Mouse (Mus musculus) induced T-regulatory cell, adult 2 months (primary cell): ENCODE results near the gene Adamts4.
"Not testable (repeated sequence)": the region's sequence is repeated elsewhere in the genome, so short reads cannot be mapped to it uniquely, and the experiment has no call there.

Source experiments
- DNase-seq: peaks from one replicate; pipeline ENCODE4 v3.0.0-alpha.2; 2012; ENCODE audit warnings: low read depth

Adamts4 gene

DNA sequence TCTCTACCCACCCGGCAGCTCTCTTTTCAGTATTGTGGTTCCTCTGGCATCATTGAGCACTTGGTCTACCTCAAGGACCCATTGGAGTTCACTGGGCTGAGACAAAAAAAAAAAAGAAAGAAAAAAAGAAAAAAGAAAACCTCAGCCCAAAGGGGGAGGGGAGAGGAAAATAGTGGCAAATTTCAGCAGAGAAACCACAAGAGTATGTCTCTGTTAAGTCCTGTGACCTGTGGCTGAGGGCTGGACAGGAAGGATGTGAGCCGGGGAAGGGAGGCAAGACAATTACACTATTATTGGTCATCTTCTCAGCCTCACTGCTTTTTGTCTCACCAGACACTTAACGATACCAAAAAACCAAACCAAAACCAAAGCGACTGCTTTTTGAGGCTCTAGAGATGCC lies 18.4 kb upstream of the Adamts4 start:
- DNase-seq = peak; percentile 18

DNA sequence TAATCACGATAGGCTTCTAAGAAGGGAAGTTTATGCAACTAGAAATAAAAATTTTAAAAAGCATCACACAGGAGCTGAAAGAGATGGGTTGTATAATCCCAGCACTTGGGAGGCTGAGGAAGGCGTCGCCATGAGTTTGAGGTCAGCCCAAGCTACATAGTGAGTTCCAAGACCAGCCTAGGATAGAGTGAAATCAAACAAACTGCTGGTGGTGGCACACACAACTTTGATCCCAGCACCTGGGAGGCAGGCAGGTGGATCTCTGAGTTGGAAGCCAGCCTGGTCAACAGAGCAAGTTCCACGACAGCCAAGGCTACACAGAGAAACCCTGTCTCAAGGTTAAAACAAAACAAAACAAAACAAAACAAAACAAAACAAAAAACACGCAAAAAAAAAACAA lies 17.9 kb upstream of the Adamts4 start:
- DNase-seq = no peak

DNA sequence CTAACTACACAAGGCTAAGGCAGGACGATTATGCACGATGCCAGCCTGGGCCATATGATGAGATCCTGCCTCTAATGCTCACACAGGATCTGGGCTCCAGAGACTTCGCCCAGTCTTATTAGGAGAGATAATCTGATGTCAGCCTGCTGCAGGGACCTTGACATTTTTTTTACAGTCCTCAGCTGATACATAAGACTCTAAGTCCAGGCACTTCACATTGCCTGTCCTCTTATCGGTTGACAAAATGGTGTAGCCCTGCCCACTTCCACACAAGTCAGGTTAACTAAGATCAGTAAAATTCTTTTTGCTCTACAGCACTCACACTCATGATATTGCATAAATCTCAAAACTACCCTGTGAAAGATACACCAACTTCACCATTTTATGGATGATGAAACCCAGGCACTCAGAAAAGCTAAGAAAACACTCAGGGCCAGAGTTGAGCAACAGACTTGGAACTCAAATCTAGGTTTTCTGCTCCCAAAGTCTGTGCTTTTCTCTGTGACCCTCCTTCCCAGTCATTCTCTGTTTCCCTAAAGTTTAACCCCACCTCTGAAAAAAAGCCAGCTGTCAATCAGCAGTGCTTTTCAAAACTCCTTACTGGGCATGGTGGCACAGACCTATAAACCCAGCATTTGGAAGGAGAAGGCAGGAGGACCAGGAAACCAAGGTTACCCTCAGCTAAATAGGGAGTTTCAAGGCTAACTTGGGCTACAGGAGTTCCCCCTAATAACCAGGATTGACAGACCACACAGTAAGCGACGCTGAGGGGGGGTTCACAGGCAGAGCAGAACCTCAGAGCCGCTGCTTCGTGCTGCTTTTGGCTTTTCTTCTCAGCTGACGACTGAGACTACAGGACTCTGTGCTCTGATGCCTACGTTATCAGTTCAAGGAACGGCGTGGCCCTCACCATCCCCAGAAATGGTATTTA lies 17.2 kb upstream of the Adamts4 start:
- DNase-seq = no peak

DNA sequence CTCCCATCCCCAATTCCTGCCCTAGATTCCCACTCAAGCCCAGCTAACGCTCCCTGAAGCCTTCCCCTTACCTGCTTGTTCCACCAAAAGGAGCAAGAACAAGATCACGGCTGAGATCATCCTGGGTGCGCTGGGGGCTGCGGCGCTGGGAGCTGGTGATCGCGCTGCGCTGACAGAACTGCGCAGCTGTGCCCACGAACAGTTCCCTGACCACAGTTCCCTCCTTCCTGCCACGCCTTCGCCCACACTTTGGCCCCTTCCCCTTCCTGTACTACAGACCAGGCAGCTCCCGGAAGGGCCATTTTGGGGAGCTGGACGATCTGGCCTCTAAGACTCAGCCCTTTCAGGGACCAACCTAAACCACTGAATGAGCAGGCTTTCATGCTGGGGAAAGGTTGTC lies 16.1 kb upstream of the Adamts4 start, which contains the start of gene Fcer1g:
Gene Fcer1g (minus strand): TSS at position 240 of the 400 bp plus-strand sequence.
- DNase-seq = no peak

DNA sequence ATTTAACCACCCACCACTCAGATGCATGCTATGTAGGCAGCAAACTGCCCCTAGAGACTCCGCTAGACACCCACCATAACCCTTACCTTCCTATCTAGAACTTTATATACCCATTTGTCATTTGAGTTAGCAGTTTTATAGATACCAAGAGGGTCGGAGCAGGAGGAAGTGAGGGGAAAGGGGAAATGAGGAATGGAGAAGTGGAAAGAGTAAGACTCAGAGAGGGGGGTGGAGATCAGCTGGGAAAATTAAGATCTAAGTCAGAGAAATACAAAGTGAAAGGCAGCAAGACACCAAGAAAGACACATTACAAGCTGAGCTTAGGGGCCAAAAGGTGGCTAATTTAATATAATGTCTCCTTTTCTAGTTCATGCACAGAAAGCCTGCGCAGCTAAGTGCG lies 15.7 kb upstream of the Adamts4 start:
- no peak for DNase-seq

DNA sequence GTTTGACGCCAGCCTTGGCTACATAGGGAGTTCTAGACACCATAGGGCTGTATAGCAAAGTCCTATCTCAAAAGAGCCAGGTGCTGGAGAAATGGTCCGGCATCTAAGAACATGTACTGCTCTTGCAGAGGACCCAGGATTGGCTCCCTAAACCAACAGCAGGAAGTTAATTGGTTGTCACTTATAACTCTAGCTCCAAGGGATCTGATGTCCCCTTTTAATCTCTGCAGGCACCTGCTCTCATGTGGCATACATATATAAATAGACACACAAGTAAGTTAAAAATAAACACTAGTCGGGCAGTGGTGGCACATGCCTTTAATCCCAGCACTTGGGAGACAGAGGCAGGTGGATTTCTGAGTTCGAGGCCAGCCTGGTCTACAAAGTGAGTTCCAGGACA lies 14.4 kb upstream of the Adamts4 start:
- DNase-seq = no peak

DNA sequence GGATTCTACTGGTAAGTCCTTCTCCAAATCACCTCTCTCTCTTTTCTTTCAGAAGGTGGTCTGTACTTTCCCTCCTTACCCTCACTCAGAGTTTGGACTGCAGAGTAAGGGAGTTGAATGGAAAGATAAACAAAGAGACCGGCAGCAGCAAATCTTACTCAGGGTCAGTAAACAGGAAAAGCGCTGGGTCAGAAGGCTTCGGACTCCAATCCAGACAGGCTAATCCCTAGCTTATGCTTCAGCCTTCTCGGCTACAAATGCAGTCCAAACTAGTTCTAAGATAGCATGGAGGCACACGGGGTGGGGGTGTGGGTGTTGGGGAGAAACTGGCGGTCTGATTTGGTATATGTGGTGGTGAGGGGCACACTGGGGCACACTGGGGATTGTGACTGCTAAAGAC lies 12.8 kb upstream of the Adamts4 start:
- no peak for DNase-seq

DNA sequence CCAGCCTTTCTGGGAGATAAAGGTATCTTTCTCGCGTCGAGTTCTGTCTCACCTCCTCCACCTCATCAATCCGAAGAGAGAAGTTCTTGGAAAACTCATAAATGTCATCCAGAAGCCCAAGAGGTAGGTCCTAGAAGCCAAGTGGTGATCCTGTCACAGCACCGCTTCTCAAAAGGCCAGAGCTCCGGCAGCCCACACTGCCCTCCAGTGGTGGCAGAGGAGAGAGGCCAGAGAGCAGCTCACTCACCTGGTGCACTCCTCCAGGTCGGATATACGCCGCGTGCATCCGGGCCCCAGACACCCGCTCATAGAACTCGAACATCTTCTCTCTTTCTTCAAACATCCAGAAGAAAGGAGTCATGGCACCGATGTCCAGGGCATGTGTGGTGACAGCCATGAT lies 11.8 kb upstream of the Adamts4 start:
- peak; percentile 76 for DNase-seq

DNA sequence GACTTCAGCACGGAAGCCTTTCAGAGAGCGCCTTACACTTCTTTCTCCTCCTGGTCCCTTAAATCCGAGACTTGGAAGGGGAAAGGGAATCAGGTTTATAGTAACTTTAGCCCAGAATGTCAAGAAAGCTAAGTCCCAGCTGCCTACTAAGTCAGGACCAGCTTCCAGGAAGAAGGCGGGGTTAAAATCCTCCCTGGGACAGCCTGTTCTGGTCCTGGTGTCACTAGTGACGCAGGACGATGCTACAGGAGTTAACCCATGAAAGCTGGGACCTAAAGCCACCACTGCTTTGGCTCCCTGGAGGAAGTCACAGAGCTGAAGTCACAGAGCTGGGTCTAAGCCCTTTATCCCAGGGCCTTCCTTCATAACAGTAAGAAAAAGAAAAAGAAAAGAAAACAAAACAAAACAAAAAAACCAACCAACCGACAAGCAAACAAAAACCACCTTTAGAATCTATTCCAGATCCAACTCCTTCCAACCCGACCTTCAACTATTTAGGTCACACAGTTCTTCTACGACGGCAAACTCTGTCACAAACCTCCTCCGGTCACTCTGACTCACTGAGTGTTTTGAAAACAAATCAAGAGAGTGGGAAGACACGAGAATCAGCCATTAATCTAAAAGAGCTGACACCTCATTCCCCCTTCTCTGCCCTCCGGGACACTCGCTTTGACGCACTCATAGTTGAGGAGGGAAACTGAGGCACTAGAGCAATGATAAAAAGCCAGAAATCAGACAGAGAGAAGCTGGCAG lies 10.1 kb upstream of the Adamts4 start:
- DNase-seq = no peak

DNA sequence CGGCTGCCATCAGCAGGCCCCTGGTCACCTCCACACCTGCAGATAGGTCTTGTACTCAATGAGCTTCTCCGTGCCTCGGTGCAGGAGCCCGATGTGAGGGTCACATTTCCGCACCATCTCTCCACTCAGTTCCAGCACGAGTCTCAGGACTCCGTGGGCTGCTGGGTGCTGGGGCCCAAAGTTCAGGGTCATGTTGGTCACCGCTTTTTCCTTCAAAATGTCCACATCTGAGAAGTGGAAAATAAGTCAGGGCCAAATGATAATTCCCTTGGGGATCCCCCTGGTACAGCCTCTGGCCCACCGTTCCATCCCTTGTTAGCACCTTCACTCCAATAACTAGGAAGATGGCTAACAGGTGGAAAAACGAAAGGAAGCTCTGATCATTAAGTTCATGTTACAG lies 9.3 kb upstream of the Adamts4 start:
- no peak for DNase-seq

DNA sequence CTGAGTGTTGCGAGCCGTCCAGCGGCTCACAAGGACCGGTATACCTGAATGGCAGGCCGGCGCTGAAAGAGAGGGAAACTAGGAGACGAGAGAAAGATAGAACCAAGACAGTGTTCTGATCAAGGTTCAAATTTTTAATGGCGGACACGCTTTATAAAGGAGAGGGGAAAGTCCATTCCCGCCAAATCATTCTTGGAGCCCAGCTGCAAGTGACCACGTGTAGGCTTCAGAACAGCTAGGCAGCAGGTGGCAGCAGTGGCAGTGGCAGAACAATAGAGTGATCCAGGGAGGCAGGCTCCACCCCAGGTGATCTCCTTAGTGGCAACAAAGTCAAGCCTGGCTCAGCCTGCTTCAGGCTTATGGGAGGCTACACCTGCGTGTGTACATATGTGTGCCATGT lies 8.3 kb upstream of the Adamts4 start:
- not testable (repeated sequence) for DNase-seq

DNA sequence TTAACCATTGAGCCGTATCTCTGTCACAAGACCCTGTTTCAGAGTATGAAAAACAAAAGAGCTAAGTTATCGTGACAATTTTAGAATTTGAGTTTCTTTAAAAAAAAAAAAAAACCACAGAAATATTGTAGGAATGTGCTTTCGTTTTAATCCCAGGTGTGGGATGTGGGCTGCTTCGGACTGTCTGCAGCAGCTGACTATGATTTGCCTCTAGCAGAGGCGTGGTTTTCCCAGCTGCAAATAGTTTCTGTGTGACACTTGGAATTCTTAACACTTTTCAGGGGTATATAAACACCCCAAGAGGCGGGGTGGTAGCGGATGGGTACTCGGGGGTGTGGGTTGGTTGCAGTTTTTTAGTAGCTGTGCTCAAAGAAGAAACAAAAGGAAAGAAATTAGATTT lies 4.9 kb upstream of the Adamts4 start:
- DNase-seq = no peak

DNA sequence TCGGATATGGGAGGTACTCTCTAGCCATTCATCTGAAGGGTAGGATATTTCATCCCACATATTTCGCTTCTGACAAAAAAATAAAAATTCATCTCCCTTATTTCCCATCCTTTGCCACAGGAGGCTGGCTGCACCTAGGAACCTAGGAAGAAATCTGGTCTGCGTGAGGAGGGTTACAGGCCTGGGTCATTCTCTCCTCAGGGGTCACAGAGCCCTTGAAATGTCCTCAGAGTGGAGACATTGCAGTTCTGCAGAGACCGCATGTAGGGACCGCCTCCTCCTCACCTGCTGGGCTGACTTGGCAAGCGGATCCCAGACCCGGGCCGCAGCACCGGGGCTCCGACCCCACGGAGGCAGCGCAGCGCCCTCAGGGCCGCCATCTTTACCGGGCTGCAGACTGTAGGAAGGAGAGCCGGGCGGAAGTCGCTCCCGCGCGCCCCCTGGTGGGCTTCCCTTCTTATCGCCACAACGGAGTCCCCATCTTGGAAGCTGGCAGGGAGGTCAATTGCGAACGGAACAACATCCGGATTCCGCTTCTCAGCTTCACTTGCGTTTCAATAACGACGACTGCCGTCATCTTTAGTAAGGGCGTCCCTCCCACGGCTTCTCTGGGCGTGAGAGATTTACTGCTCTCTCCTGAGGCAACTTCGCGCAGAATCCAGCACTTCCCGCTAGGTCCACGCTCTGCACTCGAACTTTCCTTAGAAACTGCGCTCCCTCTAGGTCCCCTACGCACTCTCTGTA lies 3.3 kb upstream of the Adamts4 start:
- DNase-seq = peak; percentile 98

DNA sequence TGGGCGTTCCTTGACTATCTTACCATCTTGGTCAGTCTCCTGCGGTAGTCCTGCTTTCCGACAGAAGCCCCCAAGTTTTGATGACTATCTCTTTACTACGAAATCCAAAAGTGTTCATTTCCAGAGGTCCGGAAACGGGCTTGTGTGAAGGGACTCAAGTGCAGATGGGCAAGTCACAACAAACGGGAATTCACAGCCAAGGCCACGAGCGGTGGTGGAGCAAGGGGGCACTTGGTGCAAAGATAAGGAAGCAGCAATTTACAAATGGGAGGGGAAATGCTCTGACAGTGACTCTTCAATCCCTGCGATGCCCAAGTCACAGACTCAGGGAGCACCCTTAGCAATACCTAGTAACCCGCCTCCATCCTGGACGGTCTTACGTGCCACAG lies 2.8 kb upstream of the Adamts4 start:
- no peak for DNase-seq

DNA sequence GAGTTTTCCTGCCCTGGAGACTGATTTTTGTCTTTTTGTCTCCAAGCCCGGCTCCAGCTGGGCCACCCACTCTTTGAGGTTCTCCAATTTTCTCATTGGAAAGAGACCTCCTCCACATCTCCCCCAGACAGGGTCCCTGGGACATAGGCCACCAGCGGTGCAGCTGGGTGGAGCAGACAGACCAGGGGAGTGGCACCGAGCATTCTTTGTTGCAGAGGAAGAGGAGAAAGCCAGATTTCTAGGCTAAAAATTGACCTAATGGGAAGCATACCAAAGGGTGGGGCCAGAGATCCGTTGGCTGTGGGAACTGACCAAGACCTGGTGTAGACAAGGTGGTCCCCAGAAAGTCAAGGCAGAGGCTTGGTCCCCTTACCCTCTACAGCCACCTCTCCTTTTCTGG lies 2.3 kb upstream of the Adamts4 start:
- DNase-seq = no peak

DNA sequence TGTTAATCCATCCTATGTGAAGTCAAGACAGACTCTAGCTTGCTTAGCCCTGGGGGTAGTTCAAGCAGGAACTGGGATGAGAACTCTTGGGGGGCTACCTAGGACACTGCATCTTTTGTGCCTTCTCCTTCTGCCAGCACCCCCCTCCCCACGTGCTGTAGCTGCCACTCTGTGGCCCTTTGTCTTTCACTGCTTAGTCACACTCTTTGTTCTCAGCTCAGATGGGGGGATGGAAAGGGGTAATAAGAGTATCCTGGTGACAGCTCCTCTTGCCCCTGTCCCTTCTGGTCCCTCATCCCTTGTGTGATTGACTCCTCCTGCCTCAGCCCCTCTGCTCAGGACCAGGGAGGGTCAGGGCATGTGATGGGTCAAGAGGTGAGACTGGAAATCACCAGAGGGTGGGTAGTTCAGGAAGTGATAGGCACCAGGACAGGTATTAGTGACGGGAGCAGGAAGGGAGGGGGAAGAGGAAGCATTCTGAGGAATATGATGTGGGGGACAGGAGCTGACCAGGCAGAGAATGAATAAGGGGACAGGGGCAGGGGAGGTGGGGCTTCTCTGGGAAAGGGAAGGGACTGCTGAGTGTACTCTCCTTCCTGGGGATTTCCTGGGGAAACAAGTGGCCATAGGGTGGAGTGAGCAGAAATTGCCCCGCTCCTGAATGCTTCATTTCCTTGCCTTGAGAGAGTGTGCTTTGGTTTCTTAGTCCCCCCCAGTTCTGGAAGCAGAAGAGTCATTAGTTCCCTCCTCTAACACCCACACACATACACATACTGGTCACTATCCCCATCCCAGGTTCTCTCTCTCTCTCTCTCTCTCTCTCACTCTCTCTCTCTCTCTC lies 1.6 kb upstream of the Adamts4 start:
- no peak for DNase-seq

DNA sequence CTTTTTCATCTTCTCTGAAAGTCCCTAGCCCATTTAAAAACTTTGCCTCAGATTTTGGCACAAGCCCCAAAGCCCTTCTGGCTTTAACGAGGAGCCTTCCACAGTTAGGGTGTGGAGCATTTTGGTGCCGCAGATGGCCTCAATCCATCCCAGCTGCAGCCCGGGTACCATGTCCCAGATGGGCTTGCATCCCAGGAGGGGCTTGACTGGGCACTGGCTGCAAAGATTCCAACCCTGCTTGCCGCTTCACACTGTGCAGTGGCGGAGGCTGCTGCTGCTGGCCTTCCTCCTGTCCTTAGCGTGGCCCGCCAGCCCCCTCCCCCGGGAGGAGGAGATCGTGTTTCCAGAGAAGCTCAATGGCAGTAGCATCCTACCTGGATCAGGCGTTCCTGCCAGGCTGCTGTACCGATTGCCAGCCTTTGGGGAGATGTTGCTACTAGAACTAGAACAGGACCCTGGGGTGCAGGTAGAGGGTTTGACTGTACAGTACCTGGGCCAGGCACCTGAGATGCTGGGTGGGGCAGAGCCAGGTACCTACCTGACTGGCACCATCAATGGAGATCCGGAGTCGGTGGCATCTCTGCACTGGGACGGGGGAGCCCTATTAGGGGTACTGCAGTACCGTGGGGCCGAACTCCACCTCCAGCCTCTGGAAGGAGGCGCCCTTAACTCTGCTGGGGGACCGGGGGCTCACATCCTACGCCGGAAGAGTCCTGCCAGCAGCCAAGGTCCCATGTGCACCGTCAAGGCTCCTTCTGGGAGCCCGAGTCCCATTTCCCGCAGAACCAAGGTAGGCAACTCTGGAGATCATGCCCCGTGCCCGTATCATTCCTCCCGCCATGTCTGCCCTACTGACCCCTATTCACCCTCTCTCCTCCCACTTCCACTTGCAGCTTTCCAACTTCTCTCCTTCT lies 716 bp downstream of the Adamts4 start, which contains the start of gene Ndufs2:
Gene Ndufs2 (minus strand): TSS at position 709 of the 914 bp plus-strand sequence.
- DNase-seq = no peak

DNA sequence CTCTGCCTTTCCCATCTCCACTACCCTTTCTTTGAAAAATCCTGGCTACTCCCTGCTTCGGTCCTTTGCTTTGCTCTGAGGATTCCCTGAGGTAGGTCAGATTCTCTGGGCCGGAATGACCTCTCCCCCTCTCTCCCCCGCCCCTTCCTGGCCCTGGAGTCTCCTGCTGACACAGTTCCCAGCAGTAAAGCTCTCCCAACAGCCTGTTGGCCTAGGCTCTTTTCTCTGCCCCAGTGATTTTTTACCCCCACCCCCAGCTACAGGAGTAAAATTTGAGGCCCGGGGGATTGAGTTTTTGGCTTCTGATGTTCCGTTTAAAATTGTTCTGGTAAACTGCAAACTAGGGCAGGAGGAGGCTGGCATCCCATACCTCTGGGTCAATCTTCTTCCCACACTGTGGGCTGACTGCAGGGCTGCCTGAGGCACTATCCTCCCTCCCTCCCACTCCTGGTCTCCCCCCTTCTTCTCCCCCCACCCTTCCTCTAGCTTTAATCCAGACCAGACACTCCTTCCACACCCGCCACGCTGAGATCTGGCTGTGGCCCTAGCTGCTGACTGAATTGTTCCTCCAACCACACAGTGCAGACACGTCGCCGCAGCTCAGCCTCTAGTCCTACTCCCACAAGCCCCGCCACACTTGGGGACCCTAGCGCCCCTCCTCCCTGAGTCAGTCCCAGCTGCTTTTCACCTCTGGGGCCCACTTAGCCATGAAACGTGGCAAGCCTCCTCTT lies 1.5 kb downstream of the Adamts4 start:
- no peak for DNase-seq

DNA sequence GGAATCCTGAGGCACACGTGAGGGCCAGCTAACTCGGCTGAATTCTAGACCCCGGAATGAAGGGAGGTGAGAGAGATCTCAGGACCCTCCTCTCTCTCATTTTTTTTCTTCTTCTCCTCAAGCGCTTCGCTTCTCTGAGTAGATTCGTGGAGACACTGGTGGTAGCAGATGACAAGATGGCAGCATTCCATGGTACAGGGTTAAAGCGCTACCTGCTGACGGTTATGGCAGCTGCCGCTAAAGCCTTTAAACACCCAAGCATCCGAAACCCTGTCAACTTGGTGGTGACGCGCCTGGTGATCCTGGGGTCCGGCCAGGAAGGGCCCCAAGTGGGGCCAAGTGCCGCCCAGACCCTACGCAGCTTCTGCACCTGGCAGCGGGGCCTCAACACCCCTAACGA lies 2.2 kb downstream of the Adamts4 start:
- no peak for DNase-seq
